Mouse (Mus musculus) bone marrow, adult 2 months (tissue): ENCODE measurements around the gene Acaca.

Experiments
- CTCF ChIP-seq: fragments of 200-500 bp; IDR thresholded peaks from 2 replicates; pipeline ENCODE4 v1.5.1; 2011; ENCODE audit warnings: low read length, control low read depth; ENCODE audit not compliant: control insufficient read depth, insufficient read depth
- POLR2A ChIP-seq: fragments of 200-500 bp; IDR thresholded peaks from 2 replicates; pipeline ENCODE4 v1.6.1; 2011; ENCODE audit warnings: low read depth, mild to moderate bottlenecking, control low read depth, low read length, borderline replicate concordance; ENCODE audit not compliant: control insufficient read depth

- TF ChIP-seq POLR2A = no peak
- TF ChIP-seq CTCF = no peak
These were observed 223.7 kb downstream of the Acaca start for GRCm38 (mm10) chr11:84353058-84353726.
